Mouse (Mus musculus) limb, embryonic 15.5 days (tissue): ENCODE measurements at regions not wholly inside any gene's neighbourhood (a gene's known extent, or its start where the extent isn't known, plus 50 kb on each side); places are given as distances from the start of the nearest gene placed in this dataset.

Source experiments
- ATAC-seq: fragments of 200-750 bp; cut with Nextera tagmentation; 2 replicates; pipeline ENCODE4 v1.8.0; 2017; ENCODE audit warnings: low read depth, moderate TSS enrichment; ENCODE audit not compliant: insufficient number of reproducible peaks, low FRiP score, low TSS enrichment
- H3K27ac ChIP-seq: fragments of 300-500 bp; sonication (generic); 2 replicates; pipeline ENCODE4 v1.5.1; 2015; ENCODE audit warnings: moderate library complexity, mild to moderate bottlenecking, inconsistent platforms
- H3K27me3 ChIP-seq: fragments of 300-500 bp; sonication (generic); 2 replicates; pipeline ENCODE4 v1.6.1; 2015; ENCODE audit warnings: inconsistent platforms
- H3K36me3 ChIP-seq: fragments of 300-500 bp; sonication (generic); 2 replicates; pipeline ENCODE4 v1.6.1; 2015; ENCODE audit warnings: inconsistent platforms
- H3K4me1 ChIP-seq: fragments of 300-500 bp; sonication (generic); 2 replicates; pipeline ENCODE4 v1.6.1; 2015; ENCODE audit warnings: inconsistent platforms
- H3K4me2 ChIP-seq: fragments of 300-500 bp; sonication (generic); 2 replicates; pipeline ENCODE4 v1.6.1; 2015; ENCODE audit warnings: mild to moderate bottlenecking, inconsistent platforms
- H3K4me3 ChIP-seq: fragments of 300-500 bp; sonication (generic); 2 replicates; pipeline ENCODE4 v1.5.1; 2015; ENCODE audit warnings: mild to moderate bottlenecking, inconsistent platforms
- H3K9ac ChIP-seq: fragments of 300-500 bp; sonication (generic); 2 replicates; pipeline ENCODE4 v1.6.1; 2015; ENCODE audit warnings: inconsistent platforms
- H3K9me3 ChIP-seq: fragments of 300-500 bp; sonication (generic); 2 replicates; pipeline ENCODE4 v1.6.1; 2016; ENCODE audit warnings: inconsistent platforms
- WGBS: fragments of 180-500 bp; shearing (Covaris S2); methylation state at CpG from one replicate; pipeline ENCODE4 v1.1.7; 2015; 5-methylcytosine and 5-hydroxymethylcytosine counted together

- Histone ChIP-seq H3K4me1 (no peaks in the 10 kb centered on the region), H3K9ac (no peak overlapping the region), H3K27me3 (no peaks in the 10 kb centered on the region), H3K4me2 (no peak overlapping the region), H3K27ac (no peak overlapping the region), H3K4me3 (no peak overlapping the region), H3K9me3 (no peaks in the 10 kb centered on the region), H3K36me3 (no peaks in the 10 kb centered on the region)
- no peak for ATAC-seq
- WGBS: 75% methylated on average over 2 of the region's 2 CpGs
Observed at GRCm38 (mm10) chr4:64123675-64124074, 76.9 kb upstream of the Tnc start.

- H3K36me3 ChIP-seq: no peaks in the 10 kb centered on the region
- no peaks in the 10 kb centered on the region for H3K27me3 ChIP-seq
- no peak overlapping the region for H3K4me2 ChIP-seq
- ATAC-seq: no peak
- no peak overlapping the region for H3K27ac ChIP-seq
- no peaks in the 10 kb centered on the region for H3K4me1 ChIP-seq
- H3K9me3 ChIP-seq: no peaks in the 10 kb centered on the region
- H3K9ac ChIP-seq: no peak overlapping the region
- WGBS: 50% methylated on average over 4 of the region's 4 CpGs
- H3K4me3 ChIP-seq: no peak overlapping the region
Observed at GRCm38 (mm10) chr4:64098247-64098646, 51.4 kb upstream of the Tnc start.
